Mouse (Mus musculus) E14TG2a.4 (cell line): ENCODE results near the gene Eya2.

Experiments
- CTCF ChIP-seq: conservative IDR thresholded peaks from 2 replicates; pipeline ENCODE4 v1.5.1; 2014; ENCODE audit warnings: low read length
- POU5F1 ChIP-seq: IDR thresholded peaks from 2 replicates; pipeline ENCODE4 v1.6.1; 2014; ENCODE audit warnings: low read length, borderline replicate concordance

DNA sequence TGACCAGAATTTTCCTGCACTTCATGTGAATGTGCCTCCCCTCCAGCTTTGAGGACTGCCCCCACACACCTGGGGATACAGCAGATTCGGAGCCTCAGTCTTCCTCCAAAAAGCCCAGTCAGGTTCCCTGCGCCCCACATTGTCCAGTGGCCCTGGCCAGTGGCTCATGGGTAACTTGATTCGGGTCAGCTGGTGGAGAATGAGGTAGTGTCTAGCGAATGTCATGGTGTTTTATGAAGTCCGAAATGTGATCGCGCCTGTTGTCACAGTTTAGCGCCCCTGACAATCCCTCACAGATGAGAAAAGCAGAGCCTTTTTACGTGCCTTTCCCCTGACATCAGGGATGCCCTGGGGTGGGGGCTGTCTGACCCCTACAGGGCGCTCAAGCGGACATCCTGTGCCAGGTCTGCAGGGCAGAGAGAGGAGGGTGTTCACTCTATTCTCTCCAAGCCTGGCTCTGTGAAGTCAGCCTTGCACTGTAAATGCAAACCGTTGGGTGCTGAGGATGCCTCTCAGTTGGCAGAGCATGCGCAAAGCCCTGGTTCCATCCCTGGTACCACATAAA, 164.7 kb downstream of the Eya2 start:
- TF ChIP-seq CTCF, result no peak
- TF ChIP-seq POU5F1, result no peak
